Mouse (Mus musculus): ENCODE results near the gene Aqp9.

DNA sequence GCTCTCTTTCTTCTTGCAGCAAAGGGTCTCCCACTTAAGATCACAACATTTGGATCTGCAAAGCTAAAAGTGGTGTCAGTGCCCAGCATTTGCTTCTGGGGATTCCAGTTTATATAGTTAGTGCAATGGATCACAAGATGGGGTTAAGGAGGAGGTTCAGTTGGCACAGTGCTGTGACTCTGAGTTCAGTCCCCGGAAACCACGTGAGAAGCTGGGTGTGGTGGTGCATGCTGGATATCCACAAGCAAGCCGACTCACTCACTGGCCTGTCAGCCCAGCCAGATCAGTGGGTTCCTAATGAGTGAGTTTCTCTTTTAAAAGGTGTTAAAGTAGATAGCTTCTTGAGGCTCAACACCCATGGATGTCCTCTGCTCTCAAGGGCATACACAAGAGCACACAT lies 40.8 kb upstream of the Aqp9 start:
- no peak for TF ChIP-seq EP300 (IDR thresholded peaks at IDR 0.05; ENCODE audit: low read depth in 1 of 2, low read length in 2 of 2)
- TF ChIP-seq MAFK (IDR thresholded peaks at IDR 0.05; ENCODE audit: borderline replicate concordance, low read depth, low read length), result no peak
- TF ChIP-seq NRF1 (IDR thresholded peaks at IDR 0.05; ENCODE audit: insufficient read depth, low read depth, low read length, poor library complexity, severe bottlenecking), result no peak
- TF ChIP-seq MAZ (IDR thresholded peaks at IDR 0.05; ENCODE audit: low read depth, low read length), result no peak
- no peak for TF ChIP-seq TCF12 (IDR thresholded peaks at IDR 0.05; ENCODE audit: low read depth, low read length)
- TF ChIP-seq GATA1 (IDR thresholded peaks at IDR 0.05; ENCODE audit: low read depth, low read length), result no peak

Data from MEL (cell line).